Mouse (Mus musculus) kidney, postnatal 14 days (tissue): ENCODE measurements at regions not wholly inside any gene's neighbourhood (a gene's known extent, or its start where the extent isn't known, plus 50 kb on each side); places are given as distances from the start of the nearest gene placed in this dataset.

Experiments used
- DNase-seq: peaks from one replicate; pipeline ENCODE4 v3.0.0; 2022; ENCODE audit warnings: mixed read lengths

DNA sequence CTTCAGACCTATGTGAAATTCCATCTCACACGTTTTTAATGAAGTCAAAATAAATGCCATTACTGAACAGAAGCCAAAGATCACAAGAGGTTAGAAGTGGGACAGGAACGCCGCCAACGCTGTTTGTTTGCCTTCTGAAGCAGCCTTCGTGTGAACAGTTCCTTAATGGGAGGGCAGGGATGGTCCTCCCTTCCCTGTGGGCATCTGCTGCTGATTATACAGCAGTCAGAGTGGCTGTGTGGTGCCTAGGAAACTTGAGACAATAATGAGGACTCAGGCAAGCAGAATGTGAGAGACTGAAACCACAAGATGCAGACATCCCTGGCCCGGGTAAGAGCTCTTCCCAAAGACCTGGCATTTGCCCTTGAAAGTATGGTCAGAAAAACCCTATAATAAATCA is 164.3 kb downstream of the Cxcl12 start:
- peak; percentile 24 for DNase-seq

DNA sequence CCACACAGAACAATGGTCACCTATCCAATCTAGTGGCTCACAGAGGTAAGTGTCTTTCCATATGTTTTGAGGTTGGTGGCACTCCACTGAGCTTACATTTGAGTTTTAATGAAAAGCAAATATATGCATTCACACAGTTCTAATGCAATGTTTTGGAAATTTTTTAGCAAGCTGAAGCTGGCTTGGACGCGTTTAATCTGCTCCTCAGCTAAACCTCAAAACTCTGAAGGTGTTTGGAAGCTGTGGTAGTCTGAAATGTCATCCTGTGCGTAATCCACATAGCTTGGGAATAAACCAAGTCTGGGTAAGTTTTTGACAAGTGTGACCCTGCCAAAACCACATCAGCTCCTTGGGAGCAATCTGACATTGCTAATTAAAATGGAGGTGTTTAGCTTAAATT is 173.8 kb downstream of the Cxcl12 start:
- DNase-seq: no peak

DNA sequence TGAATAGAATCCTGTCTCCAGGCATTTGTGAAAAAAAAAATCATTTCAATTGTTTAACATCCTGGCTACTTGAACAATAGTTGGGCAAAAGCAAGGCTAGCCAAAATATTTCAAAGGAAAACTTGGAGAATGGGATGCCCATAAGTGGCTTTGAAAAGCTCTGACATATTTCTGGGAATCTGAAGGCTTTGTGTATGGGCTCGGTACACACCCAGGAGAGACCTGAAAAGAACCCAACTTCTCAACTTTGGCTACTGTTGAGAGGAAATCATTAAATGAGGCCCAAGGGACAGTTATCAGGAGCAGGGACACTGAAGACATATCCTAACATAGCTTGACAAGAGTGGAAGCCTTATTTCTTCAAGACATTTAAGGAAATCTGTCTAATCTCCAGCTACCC is 179.0 kb downstream of the Cxcl12 start:
- DNase-seq: no peak

DNA sequence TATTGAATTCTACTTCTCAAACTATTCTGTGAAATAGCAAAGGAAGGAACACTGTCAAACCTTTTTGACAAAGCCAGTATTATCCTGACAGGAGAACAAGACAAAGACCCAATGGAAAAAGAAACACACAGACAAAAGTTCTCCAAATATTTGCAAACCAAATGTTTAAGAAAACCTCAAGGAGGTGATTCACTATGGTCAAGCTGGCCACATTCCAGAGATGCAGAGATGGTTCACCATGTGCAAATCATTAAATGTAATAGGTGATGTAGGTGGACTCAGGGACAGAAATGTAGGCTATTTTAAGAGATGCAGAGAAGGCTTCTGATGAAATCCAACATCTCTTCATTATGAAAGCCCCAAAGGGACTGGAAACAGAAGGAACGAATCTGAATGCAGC is 183.5 kb downstream of the Cxcl12 start:
- DNase-seq: no peak

DNA sequence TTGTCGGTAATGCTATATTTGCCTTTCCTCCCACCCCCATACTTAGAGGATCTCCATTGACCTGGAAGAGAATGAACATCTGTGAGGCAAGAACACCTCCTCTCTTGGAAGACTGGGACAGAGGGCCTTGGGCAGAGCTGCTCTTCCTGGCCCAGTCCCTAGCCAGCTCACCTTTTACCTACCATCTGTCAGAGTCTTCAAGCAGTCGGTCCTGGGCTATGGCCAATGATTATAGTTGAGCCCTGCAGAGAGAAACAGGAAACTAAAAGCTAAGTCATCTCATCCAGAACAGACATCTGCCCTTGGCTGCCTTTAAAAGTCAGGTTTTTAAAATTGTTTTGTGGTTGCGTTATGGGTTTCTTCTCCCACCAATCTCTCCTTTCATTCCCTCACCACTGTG is 184.8 kb downstream of the Cxcl12 start:
- DNase-seq: no peak

DNA sequence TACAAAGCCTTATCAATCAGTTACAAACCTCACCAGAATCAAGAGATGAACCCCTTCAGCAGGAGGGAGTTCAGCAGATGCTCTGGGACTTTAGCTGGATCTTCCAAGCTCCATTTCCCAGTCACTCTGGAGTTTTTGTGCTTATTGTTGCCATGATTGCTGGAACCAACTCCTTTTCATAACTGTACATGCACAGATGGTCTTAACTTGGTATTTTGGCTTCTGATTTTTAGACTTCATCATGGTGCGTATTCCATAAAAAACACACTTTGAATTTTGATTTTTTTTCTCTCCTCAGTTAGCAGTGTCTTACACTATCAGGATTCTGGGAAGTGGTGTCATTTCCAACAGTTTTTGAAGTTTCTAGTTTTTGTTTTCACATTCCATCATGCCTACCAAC is 187.8 kb downstream of the Cxcl12 start:
- DNase-seq: no peak

DNA sequence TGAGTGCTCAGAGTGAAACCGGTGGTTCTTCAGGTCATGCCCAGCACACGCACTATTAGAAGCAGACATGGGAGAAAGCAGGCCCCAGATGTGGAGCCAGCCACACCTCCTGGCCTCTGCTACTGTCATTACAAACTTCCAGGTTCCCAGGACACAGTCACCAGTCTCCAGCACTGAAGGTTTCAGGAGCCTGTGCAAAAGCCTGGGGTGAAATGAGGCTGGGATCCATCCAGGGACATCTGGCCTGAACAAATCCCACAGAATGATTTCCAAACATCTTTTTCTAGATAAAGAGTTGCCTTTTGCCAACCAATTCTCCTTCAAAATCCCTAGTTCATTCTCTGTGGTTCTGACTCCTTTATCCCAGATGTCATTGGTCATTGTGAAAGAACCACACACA is 191.1 kb downstream of the Cxcl12 start:
- no peak for DNase-seq

DNA sequence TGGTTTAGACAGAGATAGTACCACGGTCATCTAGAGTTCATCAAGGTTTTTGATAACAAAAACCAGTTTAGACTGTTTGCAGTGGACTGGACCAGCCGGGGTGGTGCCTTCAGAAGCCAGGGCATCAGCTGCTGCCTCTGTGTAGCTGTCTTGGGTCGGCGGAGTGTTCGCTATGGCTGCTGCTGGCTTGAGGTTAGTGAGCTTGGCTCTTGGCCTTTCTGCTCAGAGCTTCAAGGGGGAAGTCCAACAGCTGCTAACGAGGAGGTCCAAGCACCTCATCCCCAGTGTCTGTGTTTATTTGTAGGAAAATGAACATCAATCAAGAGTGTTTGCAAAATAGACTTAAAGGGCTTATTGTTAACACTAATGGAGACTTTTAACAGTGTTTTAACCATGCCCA is 198.2 kb downstream of the Cxcl12 start:
- no peak for DNase-seq

DNA sequence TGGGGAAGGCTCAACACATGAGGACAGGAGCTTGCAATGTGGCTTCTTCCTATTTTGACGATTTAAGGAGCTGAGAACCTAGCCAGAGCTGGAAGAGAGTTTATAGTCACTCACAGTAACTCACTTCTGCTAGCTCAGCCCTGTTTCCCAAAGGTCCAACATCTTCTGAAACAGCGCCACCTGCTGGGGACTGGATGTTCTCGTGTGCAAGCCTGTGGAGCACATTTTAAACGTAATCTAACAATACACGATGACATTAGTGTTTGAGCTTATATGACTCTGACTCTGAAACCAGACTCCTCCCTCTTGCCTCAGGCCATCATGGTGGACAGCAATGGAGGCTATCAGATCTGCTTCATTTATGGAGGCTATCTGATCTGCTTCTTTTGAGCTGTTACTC is 207.7 kb downstream of the Cxcl12 start:
- no peak for DNase-seq

DNA sequence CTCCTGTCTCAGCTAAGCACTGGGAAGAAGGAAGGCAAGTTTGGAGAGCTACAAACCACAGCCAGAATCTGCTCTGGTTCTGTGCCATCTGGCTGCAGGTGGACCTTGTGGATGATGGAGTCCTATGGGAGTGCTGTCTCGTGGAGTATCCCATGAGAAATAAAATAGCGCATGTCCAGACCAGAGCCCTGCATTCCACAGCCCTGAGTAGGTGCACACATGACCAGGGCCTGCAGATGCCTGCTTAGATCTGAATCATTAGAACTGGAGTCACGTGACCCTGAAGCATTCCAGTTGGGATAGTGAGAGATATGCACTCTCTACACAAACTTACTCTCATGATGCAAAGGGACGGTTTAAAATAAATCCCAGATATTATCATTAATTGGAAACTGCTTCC is 211.6 kb downstream of the Cxcl12 start:
- no peak for DNase-seq

DNA sequence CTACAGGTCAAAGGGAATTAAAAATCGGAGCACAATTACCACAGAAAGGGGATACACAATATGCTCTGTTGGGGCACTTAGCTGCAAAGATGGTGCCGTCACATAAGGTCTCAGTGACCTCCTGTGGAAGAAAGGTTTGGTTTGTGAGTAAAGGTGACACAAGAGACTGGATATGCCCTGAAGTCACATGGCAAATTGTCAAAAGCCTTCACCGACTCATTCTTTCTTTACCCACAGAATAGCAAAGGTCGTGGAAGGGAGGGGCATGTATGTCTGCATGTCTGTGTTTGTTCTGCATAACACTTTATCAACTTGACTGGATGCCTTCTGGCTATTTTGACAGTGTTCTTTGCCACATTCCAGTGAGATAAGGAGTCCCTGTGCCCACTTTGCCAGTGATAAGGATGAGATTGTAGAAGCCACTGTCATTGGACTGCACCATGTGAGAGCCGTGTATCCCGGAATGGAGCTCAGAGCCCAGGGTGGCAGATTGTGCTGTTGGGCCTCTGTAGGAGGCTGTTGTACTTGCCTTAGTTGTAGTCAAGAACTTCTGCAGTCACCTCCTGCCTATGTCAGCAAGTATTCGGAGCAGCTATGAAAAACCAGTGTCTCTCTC is 222.0 kb downstream of the Cxcl12 start:
- DNase-seq: no peak

DNA sequence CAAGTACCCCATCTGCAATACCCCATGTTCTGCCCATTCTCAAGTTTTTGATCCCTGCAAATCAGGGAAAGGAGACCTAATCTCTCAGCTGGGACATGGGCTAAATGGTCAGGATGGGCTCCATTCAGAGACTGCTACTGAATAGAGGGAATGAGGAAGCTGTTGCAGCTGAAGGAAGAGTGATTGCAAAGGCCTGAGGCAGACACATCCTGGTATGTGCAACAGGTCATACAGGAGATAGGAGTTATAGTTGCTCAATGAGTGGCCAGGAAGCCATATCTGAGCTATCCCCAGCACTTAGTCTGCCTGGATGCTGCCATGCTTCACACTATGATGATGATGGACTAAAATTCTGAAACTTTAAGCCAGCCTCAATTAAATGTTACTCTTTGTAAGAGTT is 225.1 kb downstream of the Cxcl12 start:
- no peak for DNase-seq

DNA sequence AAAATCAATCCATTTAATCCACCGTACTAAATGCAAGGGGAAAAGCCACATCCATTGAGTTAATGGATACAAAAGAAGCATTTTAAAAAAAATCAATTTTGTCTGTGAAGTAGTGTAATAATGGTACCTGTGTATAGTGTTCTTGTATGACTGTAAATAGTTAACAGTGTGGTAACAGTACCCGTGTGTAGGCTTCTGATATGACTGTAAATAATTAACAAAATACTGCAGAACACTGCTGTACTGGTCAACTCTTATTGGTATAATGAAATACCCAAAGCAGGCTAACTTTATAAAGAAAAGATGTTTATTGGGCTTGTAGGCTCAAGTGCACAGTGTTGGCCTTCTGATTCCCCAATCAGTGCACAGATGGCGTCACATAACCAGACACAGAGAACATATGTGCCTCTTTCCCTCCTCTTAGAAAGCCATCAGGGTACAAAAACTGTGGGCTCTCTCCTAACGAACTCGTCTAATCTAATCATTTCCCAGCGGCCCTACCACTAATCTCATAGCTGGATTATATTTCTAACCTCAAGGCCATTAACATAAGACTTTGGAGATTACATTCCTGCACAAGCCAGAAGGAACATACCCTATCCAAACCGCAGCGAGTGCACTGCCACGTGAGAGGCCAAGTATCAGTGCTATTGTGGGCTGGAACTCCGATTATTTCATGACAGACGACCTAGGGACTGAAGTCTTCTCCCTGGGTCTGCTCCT is 237.4 kb downstream of the Cxcl12 start:
- no peak for DNase-seq

DNA sequence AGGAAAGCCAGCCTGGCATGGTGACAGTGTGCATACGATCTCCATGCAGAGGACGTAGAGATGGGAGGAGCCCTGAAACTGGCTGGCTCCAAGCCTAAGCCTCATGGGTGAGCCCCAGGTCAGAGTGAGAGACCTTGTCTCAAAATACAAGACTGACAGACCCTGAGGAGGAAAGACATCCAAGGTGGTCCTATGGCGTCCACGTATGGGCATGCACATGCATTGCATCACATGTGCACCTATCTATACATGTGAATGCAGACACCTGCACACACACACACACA is 237.9 kb downstream of the Cxcl12 start:
- no peak for DNase-seq

DNA sequence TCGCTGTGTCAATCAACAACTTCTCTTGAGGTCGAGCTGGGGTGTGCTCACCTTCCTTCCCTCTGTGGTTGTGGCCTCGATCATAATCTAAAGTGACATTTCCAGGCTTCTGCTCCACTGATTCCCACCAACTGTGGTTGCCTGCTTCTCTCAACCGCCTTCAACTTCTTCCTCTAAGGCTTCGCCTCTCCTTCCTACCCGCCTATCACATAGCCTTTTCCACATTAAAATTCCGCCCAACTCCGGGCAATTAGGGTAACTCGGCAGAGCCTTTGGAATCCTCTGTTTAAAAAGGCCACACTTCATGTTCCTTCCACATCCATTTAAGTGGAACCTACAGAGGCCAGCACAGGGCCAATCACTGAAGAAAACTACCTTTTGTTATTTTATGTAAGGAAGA is 238.4 kb downstream of the Cxcl12 start:
- DNase-seq: no peak

DNA sequence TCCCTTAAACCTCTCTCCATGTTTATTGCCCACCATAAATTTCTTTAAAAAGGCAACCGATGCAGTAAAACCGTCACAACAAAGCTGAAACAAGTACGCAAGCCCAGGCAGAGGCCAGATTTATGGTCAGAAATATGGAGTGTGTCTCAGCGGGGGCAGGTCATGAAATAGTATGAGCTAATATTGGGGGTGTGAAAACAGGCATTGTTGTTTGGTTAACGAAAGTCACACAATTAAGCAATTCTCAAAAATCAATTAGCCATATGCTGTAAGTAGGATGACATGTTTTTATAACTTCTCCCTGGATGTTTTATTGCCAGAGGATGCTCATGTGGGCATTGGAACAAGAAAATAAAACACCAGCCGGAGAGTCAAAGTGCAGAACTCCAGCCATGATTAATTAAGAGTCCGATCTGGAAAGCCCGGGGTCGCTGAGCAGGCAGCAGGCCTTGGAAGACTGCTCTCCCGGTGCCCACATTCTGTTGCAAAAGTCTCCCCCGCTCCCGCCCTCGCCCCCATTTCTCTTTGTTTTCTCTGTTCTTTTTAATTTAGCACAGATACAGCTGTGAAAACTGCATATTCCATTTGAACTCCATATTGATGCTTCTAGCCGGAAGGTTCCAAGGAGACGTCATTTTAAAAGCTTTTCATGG is 239.0 kb downstream of the Cxcl12 start:
- DNase-seq: peak; percentile 40

DNA sequence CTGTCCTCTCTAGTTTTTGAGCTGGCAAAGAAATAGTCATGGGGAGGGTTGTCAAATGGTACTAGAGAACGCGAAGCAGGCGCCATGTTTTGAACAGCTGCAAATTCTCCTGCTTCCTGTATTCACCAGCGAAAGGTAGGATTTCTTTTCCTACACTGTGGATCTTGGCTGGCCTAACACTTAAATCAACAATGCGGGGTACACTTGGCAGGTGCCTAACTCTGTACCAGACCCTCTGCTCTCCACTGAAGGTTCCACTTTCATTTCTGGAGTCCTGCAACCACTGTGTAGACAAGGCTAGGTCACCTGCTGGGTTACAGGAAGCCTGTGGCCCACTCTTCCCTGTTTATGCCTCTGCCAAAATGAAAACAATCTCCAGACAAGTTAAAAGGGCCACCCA is 239.6 kb downstream of the Cxcl12 start:
- no peak for DNase-seq

DNA sequence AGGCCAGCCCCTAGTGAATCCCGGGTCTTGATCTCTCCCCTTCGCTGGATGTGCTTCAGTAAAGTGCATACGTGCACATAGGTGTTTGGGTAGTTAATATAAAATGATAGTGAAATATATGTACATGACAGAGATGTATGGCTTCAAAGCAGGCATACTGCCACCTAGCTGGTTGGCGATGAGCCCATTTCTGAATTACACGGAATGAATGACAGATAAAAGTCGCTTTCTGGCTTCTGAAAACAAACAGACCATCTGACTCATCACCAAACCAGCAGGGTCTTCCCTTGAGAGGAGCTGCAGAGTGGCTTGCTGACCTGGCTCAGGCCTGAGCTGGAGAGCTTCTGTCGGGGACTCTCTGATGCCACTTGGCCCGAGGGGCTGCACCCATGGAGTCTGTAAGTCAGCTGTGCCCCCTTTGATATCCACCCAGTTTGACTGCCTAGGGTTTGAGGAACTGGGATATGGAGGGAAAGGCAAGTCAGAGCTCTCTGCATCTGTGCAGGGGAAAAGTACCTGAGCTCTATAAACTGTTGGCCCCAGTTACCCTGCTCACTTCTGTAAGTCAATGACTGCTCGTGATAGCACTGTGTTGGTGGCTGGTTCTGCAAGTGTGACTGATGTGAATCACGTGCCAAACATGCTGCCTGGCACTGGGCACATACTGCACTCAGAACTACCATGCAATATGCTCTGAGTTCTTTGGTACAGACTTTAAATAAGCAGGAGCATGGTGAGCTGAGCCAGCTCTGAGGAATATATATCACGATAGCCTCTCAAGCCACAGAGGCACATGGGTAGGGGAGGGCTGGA is 240.8 kb downstream of the Cxcl12 start:
- no peak for DNase-seq

DNA sequence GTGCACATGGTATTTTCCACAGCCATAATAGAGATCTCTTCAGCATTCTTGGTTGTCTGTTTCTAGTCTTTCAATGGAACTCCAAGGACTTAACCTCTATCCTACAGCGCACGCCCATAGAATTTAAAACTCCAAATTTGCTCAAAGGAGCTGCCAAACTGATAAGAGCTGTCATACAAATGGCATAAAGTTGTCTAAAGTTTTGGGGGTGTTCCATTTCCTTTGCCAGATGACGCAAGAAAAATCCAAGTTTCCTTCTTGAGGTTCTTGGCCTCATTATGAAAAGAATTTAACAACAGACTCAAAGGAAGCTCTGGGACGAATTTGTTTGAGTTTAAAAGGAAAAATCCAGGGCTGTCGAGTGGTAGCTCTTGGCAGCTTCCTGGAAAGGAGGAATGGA is 246.6 kb downstream of the Cxcl12 start:
- DNase-seq: no peak

DNA sequence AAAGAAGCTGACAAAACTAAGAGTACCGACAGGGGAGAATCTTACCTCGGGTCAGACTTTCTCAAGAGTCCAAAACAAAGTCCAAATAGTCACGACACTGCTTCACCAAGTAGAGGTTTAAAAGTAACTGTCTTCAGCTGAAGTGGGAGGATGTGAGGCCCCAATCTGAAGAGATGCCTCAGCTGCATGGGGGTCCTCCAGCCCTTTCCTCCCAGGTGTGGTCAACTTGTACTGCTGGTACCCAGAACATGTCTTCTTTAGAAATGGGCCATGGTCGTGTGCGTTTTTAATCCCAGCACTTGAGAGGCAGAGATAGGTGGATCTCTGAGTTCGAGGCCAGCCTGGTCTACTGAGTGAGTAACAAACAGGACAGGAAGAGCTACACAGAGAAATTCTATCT is 247.6 kb downstream of the Cxcl12 start:
- DNase-seq: no peak

DNA sequence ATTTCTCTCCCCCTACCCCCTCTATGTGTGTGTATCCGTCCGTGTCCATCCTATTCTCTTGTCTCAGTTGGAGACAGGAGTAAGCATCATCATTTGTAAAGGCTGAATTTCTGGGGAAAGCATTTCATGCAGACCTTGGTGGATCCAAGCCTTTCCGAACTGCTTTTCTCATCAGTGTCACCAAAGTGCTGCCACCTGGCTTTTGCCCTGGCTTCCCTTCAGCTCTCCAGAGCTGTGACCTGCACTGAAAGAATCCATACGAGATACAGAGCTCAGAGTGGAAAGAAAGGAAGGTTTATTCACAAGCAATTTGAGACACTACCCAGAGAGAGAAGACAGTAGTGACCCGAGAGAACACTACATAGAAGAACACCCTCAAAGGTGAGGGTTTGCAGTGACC is 248.1 kb downstream of the Cxcl12 start:
- DNase-seq: no peak

DNA sequence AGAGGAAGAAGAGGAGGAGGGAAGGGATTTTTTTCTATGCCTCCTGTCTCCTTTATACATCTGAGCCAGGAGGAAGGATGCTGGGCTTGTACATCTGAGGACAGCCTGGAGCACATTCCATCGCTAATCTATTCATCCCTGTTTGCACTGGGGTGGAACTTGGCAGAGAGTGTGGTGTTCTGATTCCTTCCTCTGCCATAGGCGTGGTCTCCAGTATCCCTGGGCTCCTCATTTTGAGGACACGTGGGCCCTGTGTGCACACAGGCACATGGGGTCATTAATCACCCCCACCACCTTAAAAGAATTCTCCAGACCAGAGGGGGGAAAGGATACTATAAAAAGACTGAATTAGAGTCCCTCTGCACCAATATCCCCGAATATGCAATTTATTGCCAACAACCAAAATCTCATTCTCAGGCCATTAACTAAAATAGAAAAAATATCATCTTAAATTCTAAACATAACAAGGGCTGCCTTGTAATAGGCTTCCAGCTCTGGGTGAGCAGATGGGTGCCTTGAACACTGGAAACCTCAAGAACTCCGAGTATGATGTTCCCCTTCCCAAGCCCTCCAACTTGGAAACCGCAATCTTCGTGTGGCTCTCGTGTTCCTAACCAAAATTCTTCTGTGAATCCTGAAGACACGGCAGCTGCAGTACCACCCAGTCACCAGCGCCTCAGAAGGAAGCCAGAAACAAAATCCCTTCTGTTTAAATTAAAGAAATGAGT is 254.7 kb downstream of the Cxcl12 start:
- no peak for DNase-seq

DNA sequence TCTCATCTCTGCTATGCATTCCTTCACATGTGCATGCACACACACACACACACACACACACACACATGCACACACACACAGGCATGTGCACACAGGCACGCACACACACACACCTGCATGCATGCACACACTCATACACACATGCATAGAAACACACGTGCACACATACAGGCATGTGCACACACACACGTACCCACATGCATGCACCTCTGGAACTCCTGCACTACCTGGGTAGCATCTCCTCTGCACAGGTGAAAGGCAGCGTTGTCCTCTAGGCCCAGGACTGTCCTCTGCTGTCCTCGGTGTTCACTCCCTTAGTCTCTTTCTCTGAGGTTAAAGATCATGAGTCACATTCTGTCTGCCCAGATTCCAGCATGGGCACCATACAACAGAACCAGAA is 258.0 kb downstream of the Cxcl12 start:
- DNase-seq: no peak
